Mouse (Mus musculus): Measurements from ENCODE around the gene Lrrc42. TPM values are rescaled to one million over a fixed set of nuclear protein-coding genes. Genes with fewer than 3 reads are reported as not detected.

The Lrrc42 gene
- polyA plus RNA-seq, 2 experiments from 2014 or later = 17.8 to 22.9 TPM

GRCm38 (mm10) chr4:107193841-107194240 is 59.5 kb downstream of the Lrrc42 start:
- ATAC-seq = peak; percentile 29

- no peak for ATAC-seq
These were observed 67.6 kb downstream of the Lrrc42 start for GRCm38 (mm10) chr4:107185703-107186102.

Other genes with a start within 250 kb of the Lrrc42 start
- 10 to 100 TPM; 46.4 to 48.2 TPM for gene Mrpl37, start 186.7 kb downstream of the Lrrc42 start, polyA plus RNA-seq (2017; shearing (Covaris generic))
- 10 to 100 TPM in 1 of 2 experiments, 1 to 10 TPM in 1; 7.1 to 15.3 TPM for gene Cyb5rl, start 186.5 kb downstream of the Lrrc42 start, polyA plus RNA-seq (2017; shearing (Covaris generic))
- gene Cdcp2, start 156.6 kb downstream of the Lrrc42 start, polyA plus RNA-seq (2017; shearing (Covaris generic)) = not detected
- 100 to 1,000 TPM; 439 to 478 TPM for gene Tmem59, start 75.1 kb downstream of the Lrrc42 start, polyA plus RNA-seq (2017; shearing (Covaris generic))
- 10 to 100 TPM; 19.4 to 19.8 TPM for gene Tceanc2, start 74.4 kb downstream of the Lrrc42 start, polyA plus RNA-seq (2017; shearing (Covaris generic))
- under 1 TPM in 1 of 2 experiments, not detected in 1; 0.30 TPM for gene Ldlrad1, start 44.4 kb downstream of the Lrrc42 start, polyA plus RNA-seq (2017; shearing (Covaris generic))
- gene Hspb11, start 61 bp upstream of the Lrrc42 start, polyA plus RNA-seq (2017; shearing (Covaris generic)) = 10 to 100 TPM; 23.8 to 30.6 TPM
- not detected for gene Dio1, start 53.6 kb upstream of the Lrrc42 start, polyA plus RNA-seq (2017; shearing (Covaris generic))
- gene Yipf1, start 60.8 kb upstream of the Lrrc42 start, polyA plus RNA-seq (2017; shearing (Covaris generic)) = 10 to 100 TPM; 90.0 to 98.0 TPM
- 1 to 10 TPM; 3.8 to 5.3 TPM for gene Ndc1, start 114.3 kb upstream of the Lrrc42 start, polyA plus RNA-seq (2017; shearing (Covaris generic))
- gene Glis1, start 181.1 kb upstream of the Lrrc42 start, polyA plus RNA-seq (2017; shearing (Covaris generic)) = not detected

Data from CD4-positive, CD25-positive, alpha-beta regulatory T cell, adult 4 months (primary cell).